Mouse (Mus musculus): ENCODE results near the gene Resp18. TPM values are rescaled to one million over a fixed set of nuclear protein-coding genes. Genes with fewer than 3 reads are reported as not detected.
"Not testable (repeated sequence)": the region's sequence is repeated elsewhere in the genome, so short reads cannot be mapped to it uniquely, and the experiment has no call there.

Gene Resp18
- polyA plus RNA-seq, 1 experiment from 2014 or later: 6.0 TPM

- WGBS: 17% methylated on average over 4 of the region's 4 CpGs
- Histone ChIP-seq H3K4me2 (ENCODE audit: low read depth, low read length) (no peak overlapping the region), H3K9ac (ENCODE audit: low read length) (no peak overlapping the region), H3K4me1 (ENCODE audit: control insufficient read depth, insufficient read depth, low read length) (peaks cover 9% of the 10 kb centered on the region), H3K4me3 (replicated peaks; ENCODE audit: low read length) (no peak overlapping the region), H3K27me3 (ENCODE audit: control insufficient read depth, insufficient read depth, low read length) (no peaks in the 10 kb centered on the region), H3K36me3 (ENCODE audit: control insufficient read depth, insufficient read depth, low read length) (peaks cover 8% of the 10 kb centered on the region; the same call in 1 of the 2 replicates), H3K9me3 (replicated peaks; ENCODE audit: control insufficient read depth, low read length) (no peaks in the 10 kb centered on the region), H3K27ac (ENCODE audit: low read length) (no peak overlapping the region)
- peak; percentile 27; the same call in 1 of the 2 replicates for ATAC-seq (ENCODE audit: insufficient read depth, low FRiP score)
These were observed 33.4 kb downstream of the Resp18 start for GRCm38 (mm10) chr1:75244836-75245235.

- no peak for ATAC-seq (ENCODE audit: insufficient read depth, low FRiP score)
These were observed 33.9 kb downstream of the Resp18 start for GRCm38 (mm10) chr1:75244175-75244826.

GRCm38 (mm10) chr1:75243411-75243810 lies 34.8 kb downstream of the Resp18 start:
- no peaks in the 10 kb centered on the region for H3K9me3 ChIP-seq (replicated peaks; ENCODE audit: control insufficient read depth, low read length)
- H3K4me3 ChIP-seq (replicated peaks; ENCODE audit: low read length): no peak overlapping the region
- H3K36me3 ChIP-seq (ENCODE audit: control insufficient read depth, insufficient read depth, low read length): peaks cover 11% of the 10 kb centered on the region; the same call in 1 of the 2 replicates
- no peak overlapping the region for H3K4me2 ChIP-seq (ENCODE audit: low read depth, low read length)
- peaks cover 9% of the 10 kb centered on the region for H3K4me1 ChIP-seq (ENCODE audit: control insufficient read depth, insufficient read depth, low read length)
- H3K9ac ChIP-seq (ENCODE audit: low read length): no peak overlapping the region
- no peaks in the 10 kb centered on the region for H3K27me3 ChIP-seq (ENCODE audit: control insufficient read depth, insufficient read depth, low read length)
- WGBS: 89% methylated on average over 14 of the region's 14 CpGs
- no peak for ATAC-seq (ENCODE audit: insufficient read depth, low FRiP score)
- no peak overlapping the region for H3K27ac ChIP-seq (ENCODE audit: low read length)

More at GRCm38 (mm10) chr1:75244175-75244826, 33.9 kb downstream of the Resp18 start:
- 93% methylated on average over 12 of the region's 12 CpGs for WGBS
- peaks cover 9% of the 10 kb centered on the region for H3K4me1 ChIP-seq (ENCODE audit: control insufficient read depth, insufficient read depth, low read length)
- no peaks in the 10 kb centered on the region for H3K9me3 ChIP-seq (replicated peaks; ENCODE audit: control insufficient read depth, low read length)
- no peak overlapping the region for H3K27ac ChIP-seq (ENCODE audit: low read length)
- H3K9ac ChIP-seq (ENCODE audit: low read length): no peak overlapping the region
- no peak overlapping the region for H3K4me2 ChIP-seq (ENCODE audit: low read depth, low read length)
- peaks cover 11% of the 10 kb centered on the region; the same call in 1 of the 2 replicates for H3K36me3 ChIP-seq (ENCODE audit: control insufficient read depth, insufficient read depth, low read length)
- H3K27me3 ChIP-seq (ENCODE audit: control insufficient read depth, insufficient read depth, low read length): no peaks in the 10 kb centered on the region
- H3K4me3 ChIP-seq (replicated peaks; ENCODE audit: low read length): no peak overlapping the region

- Histone ChIP-seq H3K9me3 (replicated peaks; ENCODE audit: control insufficient read depth, low read length) (no peaks in the 10 kb centered on the region), H3K4me1 (ENCODE audit: control insufficient read depth, insufficient read depth, low read length) (peaks cover 14% of the 10 kb centered on the region), H3K27me3 (ENCODE audit: control insufficient read depth, insufficient read depth, low read length) (no peaks in the 10 kb centered on the region), H3K4me2 (ENCODE audit: low read depth, low read length) (no peak overlapping the region), H3K36me3 (ENCODE audit: control insufficient read depth, insufficient read depth, low read length) (peaks cover 11% of the 10 kb centered on the region; the same call in 1 of the 2 replicates), H3K27ac (ENCODE audit: low read length) (no peak overlapping the region), H3K9ac (ENCODE audit: low read length) (no peak overlapping the region), H3K4me3 (replicated peaks; ENCODE audit: low read length) (no peak overlapping the region)
- 80% methylated on average over 10 of the region's 10 CpGs for WGBS
- no peak for ATAC-seq (ENCODE audit: insufficient read depth, low FRiP score)
These were observed 38.6 kb downstream of the Resp18 start for GRCm38 (mm10) chr1:75239591-75239990.

GRCm38 (mm10) chr1:75236117-75237050 lies 41.8 kb downstream of the Resp18 start, which contains the start of gene Dnajb2:
Gene Dnajb2 (plus strand): TSS chr1:75236406.
- Histone ChIP-seq H3K36me3 (ENCODE audit: control insufficient read depth, insufficient read depth, low read length) (peaks cover 7% of the 10 kb centered on the region; the same call in 1 of the 2 replicates), H3K4me3 (replicated peaks; ENCODE audit: low read length) (peak within 1 kb of the TSS; percentile 73), H3K9ac (ENCODE audit: low read length) (peak within 1 kb of the TSS; percentile 87), H3K9me3 (replicated peaks; ENCODE audit: control insufficient read depth, low read length) (no peaks in the 10 kb centered on the region), H3K27ac (ENCODE audit: low read length) (peak within 1 kb of the TSS; percentile 89), H3K27me3 (ENCODE audit: control insufficient read depth, insufficient read depth, low read length) (no peaks in the 10 kb centered on the region), H3K4me2 (ENCODE audit: low read depth, low read length) (peak within 1 kb of the TSS; percentile 86), H3K4me1 (ENCODE audit: control insufficient read depth, insufficient read depth, low read length) (peaks cover 14% of the 10 kb centered on the region)
- peak; percentile 96 for ATAC-seq (ENCODE audit: insufficient read depth, low FRiP score)
- under 1% methylated on average over 63 of the region's 64 CpGs for WGBS

- WGBS: 2% methylated on average over 8 of the region's 8 CpGs
- Histone ChIP-seq H3K9me3 (replicated peaks; ENCODE audit: control insufficient read depth, low read length) (no peaks in the 10 kb centered on the region), H3K27me3 (ENCODE audit: control insufficient read depth, insufficient read depth, low read length) (no peaks in the 10 kb centered on the region), H3K4me3 (replicated peaks; ENCODE audit: low read length) (no peak overlapping the region), H3K4me2 (ENCODE audit: low read depth, low read length) (no peak overlapping the region), H3K4me1 (ENCODE audit: control insufficient read depth, insufficient read depth, low read length) (peaks cover 14% of the 10 kb centered on the region), H3K36me3 (ENCODE audit: control insufficient read depth, insufficient read depth, low read length) (peaks cover under 1% of the 10 kb centered on the region; the same call in 1 of the 2 replicates), H3K9ac (ENCODE audit: low read length) (no peak overlapping the region), H3K27ac (ENCODE audit: low read length) (no peak overlapping the region)
- ATAC-seq (ENCODE audit: insufficient read depth, low FRiP score): no peak
These were observed 43.6 kb downstream of the Resp18 start for GRCm38 (mm10) chr1:75234606-75235005.

- not testable (repeated sequence) for H3K4me2 ChIP-seq (ENCODE audit: low read depth, low read length); H3K27me3 ChIP-seq (ENCODE audit: control insufficient read depth, insufficient read depth, low read length); H3K36me3 ChIP-seq (ENCODE audit: control insufficient read depth, insufficient read depth, low read length); H3K9me3 ChIP-seq (replicated peaks; ENCODE audit: control insufficient read depth, low read length); H3K9ac ChIP-seq (ENCODE audit: low read length); ATAC-seq (ENCODE audit: insufficient read depth, low FRiP score); H3K27ac ChIP-seq (ENCODE audit: low read length); H3K4me3 ChIP-seq (replicated peaks; ENCODE audit: low read length)
- WGBS: 59% methylated on average over 4 of the region's 4 CpGs
- H3K4me1 ChIP-seq (ENCODE audit: control insufficient read depth, insufficient read depth, low read length): peaks cover 12% of the 10 kb centered on the region
These were observed 45.7 kb downstream of the Resp18 start for GRCm38 (mm10) chr1:75232489-75232888.

GRCm38 (mm10) chr1:75231664-75232152 lies 46.5 kb downstream of the Resp18 start, which contains the start of gene A630095N17Rik:
Gene A630095N17Rik (minus strand): TSS chr1:75232102.
- peak within 1 kb of the TSS; percentile 53 for H3K27ac ChIP-seq (ENCODE audit: low read length)
- peaks cover 4% of the 10 kb centered on the region for H3K4me1 ChIP-seq (ENCODE audit: control insufficient read depth, insufficient read depth, low read length)
- H3K27me3 ChIP-seq (ENCODE audit: control insufficient read depth, insufficient read depth, low read length): no peaks in the 10 kb centered on the region
- H3K4me3 ChIP-seq (replicated peaks; ENCODE audit: low read length): no peak within 1 kb of the TSS
- H3K9ac ChIP-seq (ENCODE audit: low read length): peak within 1 kb of the TSS; percentile 33; the same call in 1 of the 2 replicates
- no peak for ATAC-seq (ENCODE audit: insufficient read depth, low FRiP score)
- no peaks in the 10 kb centered on the region for H3K9me3 ChIP-seq (replicated peaks; ENCODE audit: control insufficient read depth, low read length)
- no peaks in the 10 kb centered on the region for H3K36me3 ChIP-seq (ENCODE audit: control insufficient read depth, insufficient read depth, low read length)
- no peak within 1 kb of the TSS for H3K4me2 ChIP-seq (ENCODE audit: low read depth, low read length)
- WGBS: 61% methylated on average over 5 of the region's 5 CpGs

Data from stomach, embryonic 16.5 days (tissue).